Mouse (Mus musculus): Measurements from ENCODE around the gene Pilrb1.

DNA sequence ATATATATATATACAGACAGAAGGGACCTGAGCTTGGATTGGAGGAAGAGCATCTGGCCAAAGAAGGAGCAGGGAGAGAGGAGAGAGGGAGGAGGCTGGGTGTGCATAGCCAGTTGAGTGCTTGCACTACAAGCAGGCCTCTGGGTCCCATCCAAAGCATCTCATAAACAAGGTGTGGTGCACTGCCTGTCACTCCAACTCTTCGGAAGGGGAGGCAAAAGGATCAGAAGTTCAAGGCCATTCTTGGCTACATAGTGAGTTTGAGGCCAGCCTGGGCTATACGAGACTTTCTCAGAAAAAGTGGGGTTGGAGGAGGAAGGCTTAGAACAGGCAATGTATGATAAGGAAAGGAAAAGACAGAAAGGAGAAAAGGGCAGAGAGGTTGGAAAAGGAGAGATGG, 31.9 kb downstream of the Pilrb1 start:
- TF ChIP-seq CTCF (IDR thresholded peaks at IDR 0.05; ENCODE audit: control insufficient read depth, insufficient read depth, insufficient read length), result no peak
- no peak for TF ChIP-seq MYOG (IDR thresholded peaks at IDR 0.05; ENCODE audit: control insufficient read depth, extremely low read depth, insufficient read length)
- TF ChIP-seq MAX (IDR thresholded peaks at IDR 0.05), result no peak
- no peak for TF ChIP-seq CEBPB (IDR thresholded peaks at IDR 0.05; ENCODE audit: low read depth)

Data from C2C12 (cell line).